9 mouse cellular contexts compared by ENCODE assay signal in the genomic region with DNA sequence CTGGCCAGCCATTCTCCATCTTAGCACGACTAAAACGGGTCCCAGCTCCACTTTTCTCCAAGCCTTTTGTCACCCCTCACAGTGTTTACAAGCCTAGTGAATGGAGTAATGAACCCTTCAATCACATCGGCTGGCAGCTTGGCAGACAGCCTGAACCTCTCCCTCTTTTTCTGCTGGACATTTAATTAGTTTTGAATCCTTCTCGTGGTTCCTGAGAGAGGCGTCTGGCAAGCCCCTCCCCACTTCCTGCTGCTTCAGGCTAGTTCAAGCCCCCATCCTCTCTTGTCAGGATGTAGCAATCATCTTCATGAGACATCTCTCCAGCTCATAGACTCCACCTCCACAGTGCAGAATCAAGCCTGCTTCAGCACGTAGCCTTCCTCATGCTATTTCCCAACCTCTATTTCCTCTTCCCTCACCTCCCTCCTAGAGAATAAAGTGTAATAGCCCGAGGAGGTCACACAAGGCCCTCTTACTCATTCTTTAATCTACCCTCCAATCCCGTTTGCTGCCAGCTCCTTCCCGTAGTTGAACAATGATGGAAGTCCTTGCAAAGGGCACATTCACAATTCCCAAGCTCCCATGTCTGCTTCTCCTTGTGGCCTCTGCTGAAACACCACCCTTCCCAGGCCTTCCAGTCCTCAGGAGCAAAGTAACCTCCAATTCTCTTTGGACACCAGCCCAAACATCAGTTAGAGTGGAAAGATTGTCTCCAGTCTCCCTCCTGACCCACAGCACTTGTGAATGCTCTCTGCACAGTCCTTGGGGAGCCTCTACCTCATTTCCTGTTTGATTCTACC. TPM values are rescaled to one million over a fixed set of nuclear protein-coding genes. Genes with fewer than 3 reads are reported as not detected.
A peak's percentile ranks its signal among the peaks of the same experiment; 100 is the strongest.
DNase-seq lines count a peak whose midpoint lies in the region; ATAC-seq lines count a peak whose summit lies in the region.
"Had no signal": no experiment of that assay in that cellular context is flagged by ENCODE, and none has a peak within 500 bp of the region (broad histone marks: within the 10 kb centered on the region; RNA-seq: fewer than 3 reads in every experiment).

No protein-coding gene starts in this region.

- no peaks in the 10 kb centered on the region for H3K27me3 ChIP-seq in hindbrain, embryonic 13.5 days
- H3K27me3 ChIP-seq in limb, embryonic 15.5 days, result no peaks in the 10 kb centered on the region
- H3K27me3 ChIP-seq in stomach, embryonic 16.5 days (ENCODE audit: control insufficient read depth, insufficient read depth, low read length), result no peaks in the 10 kb centered on the region
- H3K27me3 ChIP-seq: CH12.LX had no signal

- H3K9me3 ChIP-seq in hindbrain, embryonic 13.5 days, result no peaks in the 10 kb centered on the region
- H3K9me3 ChIP-seq in limb, embryonic 15.5 days, result no peaks in the 10 kb centered on the region
- no peaks in the 10 kb centered on the region for H3K9me3 ChIP-seq in stomach, embryonic 16.5 days (replicated peaks; ENCODE audit: control insufficient read depth, low read length)

- no peak overlapping the region for H3K9ac ChIP-seq in hindbrain, embryonic 13.5 days
- H3K9ac ChIP-seq in limb, embryonic 15.5 days, result no peak overlapping the region
- no peak overlapping the region for H3K9ac ChIP-seq in stomach, embryonic 16.5 days (ENCODE audit: low read length)

- peaks cover 20% of the 10 kb centered on the region for H3K4me1 ChIP-seq in brown adipose tissue, adult 24 weeks (ENCODE audit: control insufficient read depth, insufficient read depth, insufficient read length, low read length)
- H3K4me1 ChIP-seq in hindbrain, embryonic 13.5 days (replicated peaks), result peaks cover 20% of the 10 kb centered on the region
- peaks cover 8% of the 10 kb centered on the region for H3K4me1 ChIP-seq in limb, embryonic 15.5 days
- H3K4me1 ChIP-seq in stomach, embryonic 16.5 days (ENCODE audit: control insufficient read depth, insufficient read depth, low read length), result peaks cover 8% of the 10 kb centered on the region

- peaks cover 9% of the 10 kb centered on the region for H3K36me3 ChIP-seq in hindbrain, embryonic 13.5 days
- no peaks in the 10 kb centered on the region for H3K36me3 ChIP-seq in limb, embryonic 15.5 days
- no peaks in the 10 kb centered on the region for H3K36me3 ChIP-seq in stomach, embryonic 16.5 days (ENCODE audit: control insufficient read depth, insufficient read depth, low read length)

- DNase-seq in heart, adult 11 months, result peak; percentile 89
- no peak for DNase-seq in heart, postnatal 25 days (ENCODE audit: low spot score)
- DNase-seq in B cell, adult 2 months, result no peak
- no peak for DNase-seq in thymus, postnatal 10 days (ENCODE audit: low spot score in 2 of 2)

- 18% methylated on average over 9 of the region's 9 CpGs for WGBS in hindbrain, embryonic 13.5 days
- WGBS in limb, embryonic 15.5 days, result 18% methylated on average over 9 of the region's 9 CpGs
- WGBS in stomach, embryonic 16.5 days, result 12% methylated on average over 9 of the region's 9 CpGs

- peak; percentile 93 for ATAC-seq in hindbrain, embryonic 13.5 days (ENCODE audit: low FRiP score)
- ATAC-seq in limb, embryonic 15.5 days (ENCODE audit: insufficient number of reproducible peaks, low FRiP score, low TSS enrichment, low read depth), result no peak
- peak; percentile 68; the same call in 1 of the 2 replicates for ATAC-seq in stomach, embryonic 16.5 days (ENCODE audit: insufficient read depth, low FRiP score)

- peak overlapping the region; percentile 83 for H3K27ac ChIP-seq in brown adipose tissue, adult 24 weeks (replicated peaks; ENCODE audit: low read depth, low read length)
- peak overlapping the region; percentile 46; the same call in 1 of the 2 replicates for H3K27ac ChIP-seq in hindbrain, embryonic 13.5 days
- H3K27ac ChIP-seq in limb, embryonic 15.5 days, result 0 out of 2 replicates have a peak overlapping the region, but pooled peaks have one; percentile 4
- H3K27ac ChIP-seq in stomach, embryonic 16.5 days (ENCODE audit: low read length), result 0 out of 2 replicates have a peak overlapping the region, but pooled peaks have one; percentile 9

- 0 out of 2 replicates have a peak overlapping the region, but pooled peaks have one; percentile 4 for H3K4me2 ChIP-seq in hindbrain, embryonic 13.5 days
- no peak overlapping the region for H3K4me2 ChIP-seq in limb, embryonic 15.5 days
- H3K4me2 ChIP-seq in stomach, embryonic 16.5 days (ENCODE audit: low read depth, low read length), result no peak overlapping the region

- H3K4me3 ChIP-seq in brown adipose tissue, adult 24 weeks (ENCODE audit: insufficient read depth, low read depth, low read length), result no peak overlapping the region
- no peak overlapping the region for H3K4me3 ChIP-seq in hindbrain, embryonic 13.5 days
- no peak overlapping the region for H3K4me3 ChIP-seq in limb, embryonic 15.5 days
- no peak overlapping the region for H3K4me3 ChIP-seq in stomach, embryonic 16.5 days (replicated peaks; ENCODE audit: low read length)

- intact Hi-C loops in heart, postnatal 25 days (cut with DNase I), result no loop called here

RNA-seq across cellular contexts. Expression of a gene that starts 12.1 kb away (rescaled TPM):
- total RNA-seq in heart, postnatal 25 days (2021), result 10 to 100 TPM; 79.4 to 85.1 TPM
- 156 and 175 TPM in 2 replicates for polyA plus RNA-seq in brown adipose tissue, adult 24 weeks (2012; ENCODE audit: insufficient read depth, insufficient read length, missing spikeins)
- 64.6 and 69.6 TPM in 2 replicates for polyA plus RNA-seq in hindbrain, embryonic 13.5 days (2015; fragmentation: Nextera tagmentation; extraction: Ambion mirVana)
- 28.2 and 34.9 TPM in 2 replicates for polyA plus RNA-seq in limb, embryonic 15.5 days (2015; fragmentation: Nextera tagmentation; extraction: Ambion mirVana)
- 70.2 and 72.9 TPM in 2 replicates for polyA plus RNA-seq in stomach, embryonic 16.5 days (2015; fragmentation: Nextera tagmentation; extraction: Ambion mirVana)
- total RNA-seq: CH12.LX had no signal

Comparison
In these comparisons a context has a peak if more than half of its experiments do, and no peak if none do; other contexts are left out.
1. H3K27ac ChIP-seq: peak in every context shown above with its lines; median percentile 83 in brown adipose tissue, adult 24 weeks; 46 in hindbrain, embryonic 13.5 days; 9 in stomach, embryonic 16.5 days; 4 in limb, embryonic 15.5 days.